Mouse (Mus musculus): ENCODE data around the gene Acaca.

DNA sequence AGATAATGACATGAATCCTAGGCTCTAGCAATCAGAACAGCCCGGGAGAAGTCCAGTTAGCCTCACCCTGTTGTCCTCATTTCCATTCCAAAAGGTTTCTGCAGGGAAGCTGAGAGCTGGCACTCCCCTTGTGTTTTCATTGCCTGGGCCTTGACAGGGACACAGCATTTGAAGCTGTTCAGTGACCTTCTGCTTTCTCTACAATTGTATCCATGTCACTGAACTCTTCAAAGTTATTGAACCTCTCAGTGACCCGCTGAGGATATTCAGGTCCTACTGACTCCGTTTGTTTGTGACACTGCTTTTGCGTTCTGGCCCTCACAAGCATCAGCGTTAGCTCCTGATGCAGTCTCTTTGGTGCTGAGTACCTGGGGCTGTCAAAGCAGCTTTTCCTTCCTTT, 147.5 kb downstream of the Acaca start:
- no peak for TF ChIP-seq CTCF (IDR thresholded peaks at IDR 0.05; ENCODE audit: extremely low read depth, insufficient read depth, low read length)
- no peak for TF ChIP-seq POLR2A (IDR thresholded peaks at IDR 0.05; ENCODE audit: extremely low read depth, insufficient read depth, low read length)

Measured in cortical plate, adult 2 months (tissue).